Mouse (Mus musculus) lung, adult 2 months (tissue): Measurements from ENCODE around the gene Syne3. TPM values are rescaled to one million over a fixed set of nuclear protein-coding genes. Genes with fewer than 3 reads are reported as not detected.
A peak's percentile ranks its signal among the peaks of the same experiment; 100 is the strongest.

Experiments
- DNase-seq: peaks from one replicate; pipeline ENCODE4 v3.0.0; 2022
- H3K4me1 ChIP-seq: fragments of 200-500 bp; 2 replicates; pipeline ENCODE4 v1.6.1; 2011; ENCODE audit warnings: low read length; ENCODE audit not compliant: control insufficient read depth, insufficient read depth
- H3K4me3 ChIP-seq: fragments of 200-500 bp; replicated peaks from 2 replicates; pipeline ENCODE3; 2011; ENCODE audit warnings: low read depth, mild to moderate bottlenecking, control low read depth, low read length; ENCODE audit errors: extremely low read depth
- CTCF ChIP-seq: fragments of 200-500 bp; IDR thresholded peaks from 2 replicates; pipeline ENCODE4 v1.5.1; 2011; ENCODE audit warnings: mild to moderate bottlenecking, low read length, control low read depth; ENCODE audit not compliant: insufficient read depth
- POLR2A ChIP-seq: fragments of 200-500 bp; IDR thresholded peaks from 2 replicates; pipeline ENCODE4 v1.6.1; 2011; ENCODE audit warnings: low read depth, mild to moderate bottlenecking, control low read depth, low read length, borderline replicate concordance; ENCODE audit errors: extremely low read depth
- WGBS: fragments of 180-500 bp; shearing (Covaris S2); methylation state at CpG from one replicate; pipeline ENCODE4 v1.1.7; 2018; 5-methylcytosine and 5-hydroxymethylcytosine counted together
- polyA plus RNA-seq: library from polyadenylated mRNA; depleted of rRNA; stranded (reverse); fragments of >200 nt; gene quantifications from 2 replicates; pipeline ENCODE4 v1.2.3, GENCODE M21; 2012

Syne3 gene
- polyA plus RNA-seq, 1 experiment = 3.5 TPM

GRCm38 (mm10) chr12:105039578-105040289 is 30.1 kb upstream of the Syne3 start:
- 52% methylated on average over 12 of the region's 12 CpGs for WGBS
- Histone ChIP-seq H3K4me1 (0 out of 2 replicates have a peak, but pooled peaks cover 2% of the 10 kb centered on the region), H3K4me3 (no peak overlapping the region)
- TF ChIP-seq POLR2A = no peak
- TF ChIP-seq CTCF = no peak
- DNase-seq = no peak

GRCm38 (mm10) chr12:105038918-105039317 is 29.3 kb upstream of the Syne3 start:
- H3K4me1 ChIP-seq = 0 out of 2 replicates have a peak, but pooled peaks cover 2% of the 10 kb centered on the region
- TF ChIP-seq POLR2A = no peak
- TF ChIP-seq CTCF = no peak
- no peak for DNase-seq
- H3K4me3 ChIP-seq = no peak overlapping the region
- WGBS = 55% methylated on average over 7 of the region's 7 CpGs

- TF ChIP-seq POLR2A = no peak
- no peak for TF ChIP-seq CTCF
- 71% methylated on average over 11 of the region's 11 CpGs for WGBS
- no peak for DNase-seq
Observed at GRCm38 (mm10) chr12:105038211-105038610, 28.6 kb upstream of the Syne3 start.

GRCm38 (mm10) chr12:105034130-105034769 is 24.6 kb upstream of the Syne3 start:
- H3K4me1 ChIP-seq = peaks cover 4% of the 10 kb centered on the region
- 60% methylated on average over 14 of the region's 14 CpGs for WGBS
- TF ChIP-seq CTCF (no peak), POLR2A (no peak)
- DNase-seq = no peak
- no peak overlapping the region for H3K4me3 ChIP-seq

More at GRCm38 (mm10) chr12:105038211-105038610, 28.6 kb upstream of the Syne3 start:
- Histone ChIP-seq H3K4me3 (no peak overlapping the region), H3K4me1 (peaks cover 2% of the 10 kb centered on the region; the same call in 1 of the 2 replicates)

GRCm38 (mm10) chr12:105032832-105033775 is 23.5 kb upstream of the Syne3 start:
- no peak for TF ChIP-seq POLR2A
- TF ChIP-seq CTCF = no peak
- Histone ChIP-seq H3K4me1 (peaks cover 4% of the 10 kb centered on the region), H3K4me3 (peak overlapping the region; percentile 63)
- peak; percentile 20 for DNase-seq
- 3% methylated on average over 45 of the region's 45 CpGs for WGBS

- Histone ChIP-seq H3K4me3 (peak within 1 kb of the TSS; percentile 68), H3K4me1 (peaks cover 4% of the 10 kb centered on the region)
- TF ChIP-seq CTCF (no peak), POLR2A (peak; percentile 83; the same call in 1 of the 2 replicates)
- WGBS = under 1% methylated on average over 72 of the region's 72 CpGs
- DNase-seq = peak; percentile 98
Observed at GRCm38 (mm10) chr12:105032147-105032831, 22.7 kb upstream of the Syne3 start, which contains the start of gene Glrx5. TSS of gene Glrx5 (plus strand) at chr12:105032688.

- TF ChIP-seq POLR2A (no peak), CTCF (no peak)
- 6% methylated on average over 37 of the region's 37 CpGs for WGBS
- no peak for DNase-seq
- Histone ChIP-seq H3K4me1 (peaks cover 4% of the 10 kb centered on the region), H3K4me3 (peak overlapping the region; percentile 68)
Observed at GRCm38 (mm10) chr12:105031081-105032058, 21.8 kb upstream of the Syne3 start.

GRCm38 (mm10) chr12:105029890-105030289 is 20.3 kb upstream of the Syne3 start:
- TF ChIP-seq POLR2A (no peak), CTCF (no peak)
- 79% methylated on average over 9 of the region's 9 CpGs for WGBS

More at GRCm38 (mm10) chr12:105029890-105030289, 20.3 kb upstream of the Syne3 start:
- peaks cover 4% of the 10 kb centered on the region for H3K4me1 ChIP-seq
- no peak for DNase-seq
- no peak overlapping the region for H3K4me3 ChIP-seq
